Mouse (Mus musculus) heart, postnatal 4 days (tissue): ENCODE measurements at regions not wholly inside any gene's neighbourhood (a gene's known extent, or its start where the extent isn't known, plus 50 kb on each side); places are given as distances from the start of the nearest gene placed in this dataset.

Experiments used
- DNase-seq: peaks from one replicate; pipeline ENCODE4 v3.0.0; 2021

GRCm38 (mm10) chr10:117541487-117541886 lies 87.8 kb upstream of the Cpm start:
- DNase-seq, result no peak

- DNase-seq, result no peak
Observed at GRCm38 (mm10) chr10:117540747-117541398, 88.4 kb upstream of the Cpm start.

GRCm38 (mm10) chr10:117540112-117540594 lies 89.1 kb upstream of the Cpm start:
- no peak for DNase-seq

GRCm38 (mm10) chr10:117539532-117539931 lies 89.8 kb upstream of the Cpm start:
- DNase-seq, result no peak

- DNase-seq, result no peak
Observed at GRCm38 (mm10) chr10:117538725-117539124, 90.6 kb upstream of the Cpm start.

GRCm38 (mm10) chr10:117536769-117537599 lies 92.3 kb upstream of the Cpm start:
- no peak for DNase-seq

GRCm38 (mm10) chr10:117535843-117536242 lies 93.5 kb upstream of the Cpm start:
- DNase-seq, result no peak

- DNase-seq, result no peak
Observed at GRCm38 (mm10) chr10:117534992-117535719, 94.1 kb upstream of the Cpm start.

GRCm38 (mm10) chr10:117534478-117534877 lies 94.8 kb upstream of the Cpm start:
- no peak for DNase-seq

GRCm38 (mm10) chr10:117533541-117534386 lies 95.5 kb upstream of the Cpm start:
- DNase-seq, result no peak

GRCm38 (mm10) chr10:117532750-117533540 lies 96.4 kb upstream of the Cpm start:
- no peak for DNase-seq

- no peak for DNase-seq
Observed at GRCm38 (mm10) chr10:117531798-117532747, 97.2 kb upstream of the Cpm start.

GRCm38 (mm10) chr10:117530859-117531602 lies 98.3 kb upstream of the Cpm start:
- DNase-seq, result no peak

- no peak for DNase-seq
Observed at GRCm38 (mm10) chr10:117530007-117530858, 99.1 kb upstream of the Cpm start.

GRCm38 (mm10) chr10:117529269-117530006 lies 99.9 kb upstream of the Cpm start:
- no peak for DNase-seq

GRCm38 (mm10) chr10:117528575-117529268 lies 100.6 kb upstream of the Cpm start:
- DNase-seq, result no peak

- DNase-seq, result no peak
Observed at GRCm38 (mm10) chr10:117527979-117528378, 101.3 kb upstream of the Cpm start.
